In genomic region chr6:125274841-125275563, GRCm38 (mm10) we compare ENCODE assay signal across 8 mouse cellular contexts. TPM values are rescaled to one million over a fixed set of nuclear protein-coding genes. Genes with fewer than 3 reads are reported as not detected.
DNase-seq lines count a peak whose midpoint lies in the region; ATAC-seq and TF ChIP-seq lines count a peak whose summit lies in the region.

No protein-coding gene starts in this region.

- no peak for ATAC-seq in kidney, embryonic 14.5 days (ENCODE audit: low FRiP score, low TSS enrichment)
- ATAC-seq in CD4-positive, CD25-positive, alpha-beta regulatory T cell, adult 4 months, result peak; percentile 37
- no peak for ATAC-seq in liver, postnatal 0 days
- no peak for ATAC-seq in inflammation-experienced regulatory T-cells, adult 6 months

- no peak overlapping the region for H3K4me2 ChIP-seq in kidney, embryonic 14.5 days (replicated peaks; ENCODE audit: low read depth, low read length)
- no peak overlapping the region for H3K4me2 ChIP-seq in liver, postnatal 0 days (ENCODE audit: low read depth, low read length)

- H3K36me3 ChIP-seq in kidney, embryonic 14.5 days (ENCODE audit: control insufficient read depth, insufficient read depth, low read length), result no peaks in the 10 kb centered on the region
- no peaks in the 10 kb centered on the region for H3K36me3 ChIP-seq in liver, postnatal 0 days (replicated peaks; ENCODE audit: insufficient read depth, low read length)

- no peaks in the 10 kb centered on the region for H3K4me1 ChIP-seq in kidney, embryonic 14.5 days (ENCODE audit: control insufficient read depth, insufficient read depth, low read length)
- H3K4me1 ChIP-seq in liver, postnatal 0 days (ENCODE audit: insufficient read depth), result peaks cover 6% of the 10 kb centered on the region

- no peaks in the 10 kb centered on the region for H3K9me3 ChIP-seq in kidney, embryonic 14.5 days (ENCODE audit: control insufficient read depth, low read length)
- no peaks in the 10 kb centered on the region for H3K9me3 ChIP-seq in liver, postnatal 0 days (ENCODE audit: low read length)

- H3K27ac ChIP-seq in kidney, embryonic 14.5 days (ENCODE audit: low read depth, low read length), result no peak overlapping the region
- H3K27ac ChIP-seq in liver, postnatal 0 days (ENCODE audit: low read depth), result no peak overlapping the region

- peak; percentile 58 for DNase-seq in kidney, adult 11 months
- DNase-seq in 3T3-L1 (ENCODE audit: low read depth, low spot score), result peak; percentile 81
- peak; percentile 26 for DNase-seq in c-Kit-positive CD71-negative TER-119-negative erythroid progenitor cells, embryonic 14.5 days (ENCODE audit: low read depth)
- DNase-seq in liver, postnatal 0 days, result peak; percentile 44
- peak; percentile 55 for DNase-seq in thymus, postnatal 14 days

- TF ChIP-seq EP300 in liver, postnatal 0 days (IDR thresholded peaks at IDR 0.05; ENCODE audit: low read depth), result no peak

- 58% methylated on average over 15 of the region's 15 CpGs for WGBS in kidney, embryonic 14.5 days
- 58% methylated on average over 15 of the region's 15 CpGs for WGBS in liver, postnatal 0 days (ENCODE audit: insufficient replicate concordance)

- no peak overlapping the region for H3K4me3 ChIP-seq in kidney, embryonic 14.5 days (ENCODE audit: low read length)
- H3K4me3 ChIP-seq in liver, postnatal 0 days (ENCODE audit: low read depth, low read length), result no peak overlapping the region

- no peaks in the 10 kb centered on the region for H3K27me3 ChIP-seq in kidney, embryonic 14.5 days (ENCODE audit: control insufficient read depth, insufficient read depth, low read length)
- no peaks in the 10 kb centered on the region for H3K27me3 ChIP-seq in liver, postnatal 0 days (ENCODE audit: insufficient read depth, low read length)

- TF ChIP-seq CTCF in liver, postnatal 0 days (IDR thresholded peaks at IDR 0.05; ENCODE audit: low read depth), result peak; percentile 73

- H3K9ac ChIP-seq in kidney, embryonic 14.5 days (ENCODE audit: low read depth, low read length), result no peak overlapping the region
- no peak overlapping the region for H3K9ac ChIP-seq in liver, postnatal 0 days (replicated peaks)

RNA-seq across cellular contexts. Expression of gene Tuba3a, which starts 10.8 kb away (rescaled TPM):
- 0.29 TPM in 1 of 2 replicates, not detected in the other for polyA plus RNA-seq in kidney, embryonic 14.5 days (2014; fragmentation: Nextera tagmentation; extraction: Ambion mirVana)
- 1 to 10 TPM; 1.9 to 2.3 TPM for polyA plus RNA-seq in CD4-positive, CD25-positive, alpha-beta regulatory T cell, adult 4 months (2017; shearing (Covaris generic))
- polyA plus RNA-seq in liver, postnatal 0 days (2015; fragmentation: Nextera tagmentation; extraction: Ambion mirVana), result not detected in 2 replicates
- 1 to 10 TPM in 2 of 3 experiments, under 1 TPM in 1; 0.70 to 2.7 (median 2.6) TPM for polyA plus RNA-seq in inflammation-experienced regulatory T-cells, adult 6 months (2017; shearing (Covaris generic))

RNA-seq across cellular contexts. Expression of gene Cd27, which starts 38.2 kb away (rescaled TPM):
- polyA plus RNA-seq in kidney, embryonic 14.5 days (2014; fragmentation: Nextera tagmentation; extraction: Ambion mirVana), result 1.5 and 2.0 TPM in 2 replicates
- 100 to 1,000 TPM; 638 to 724 TPM for polyA plus RNA-seq in CD4-positive, CD25-positive, alpha-beta regulatory T cell, adult 4 months (2017; shearing (Covaris generic))
- 1.1 and 2.3 TPM in 2 replicates for polyA plus RNA-seq in liver, postnatal 0 days (2015; fragmentation: Nextera tagmentation; extraction: Ambion mirVana)
- 100 to 1,000 TPM; 258 to 621 (median 560) TPM for polyA plus RNA-seq in inflammation-experienced regulatory T-cells, adult 6 months (2017; shearing (Covaris generic))

RNA-seq across cellular contexts. Expression of gene Ltbr, which starts 38.7 kb away (rescaled TPM):
- polyA plus RNA-seq in kidney, embryonic 14.5 days (2014; fragmentation: Nextera tagmentation; extraction: Ambion mirVana), result 54.0 and 54.3 TPM in 2 replicates
- polyA plus RNA-seq in CD4-positive, CD25-positive, alpha-beta regulatory T cell, adult 4 months (2017; shearing (Covaris generic)), result under 1 TPM in 1 of 2 experiments, not detected in 1; 0.28 TPM
- polyA plus RNA-seq in liver, postnatal 0 days (2015; fragmentation: Nextera tagmentation; extraction: Ambion mirVana), result 31.8 TPM in 2 replicates
- under 1 TPM in 2 of 3 experiments, not detected in 1; 0.21 to 0.23 TPM for polyA plus RNA-seq in inflammation-experienced regulatory T-cells, adult 6 months (2017; shearing (Covaris generic))

RNA-seq across cellular contexts. Expression of gene Tapbpl, which starts 43.3 kb away (rescaled TPM):
- polyA plus RNA-seq in kidney, embryonic 14.5 days (2014; fragmentation: Nextera tagmentation; extraction: Ambion mirVana), result 2.0 and 4.5 TPM in 2 replicates
- polyA plus RNA-seq in CD4-positive, CD25-positive, alpha-beta regulatory T cell, adult 4 months (2017; shearing (Covaris generic)), result 100 to 1,000 TPM in 1 of 2 experiments, 10 to 100 TPM in 1; 88.2 to 156 TPM
- polyA plus RNA-seq in liver, postnatal 0 days (2015; fragmentation: Nextera tagmentation; extraction: Ambion mirVana), result 14.4 and 14.7 TPM in 2 replicates
- 10 to 100 TPM; 79.6 to 89.3 (median 88.6) TPM for polyA plus RNA-seq in inflammation-experienced regulatory T-cells, adult 6 months (2017; shearing (Covaris generic))

RNA-seq across cellular contexts. Expression of gene Scnn1a, which starts 45.5 kb away (rescaled TPM):
- 2.5 and 3.3 TPM in 2 replicates for polyA plus RNA-seq in kidney, embryonic 14.5 days (2014; fragmentation: Nextera tagmentation; extraction: Ambion mirVana)
- polyA plus RNA-seq in CD4-positive, CD25-positive, alpha-beta regulatory T cell, adult 4 months (2017; shearing (Covaris generic)), result not detected
- 0.76 and 1.1 TPM in 2 replicates for polyA plus RNA-seq in liver, postnatal 0 days (2015; fragmentation: Nextera tagmentation; extraction: Ambion mirVana)
- not detected for polyA plus RNA-seq in inflammation-experienced regulatory T-cells, adult 6 months (2017; shearing (Covaris generic))

Comparison
In these comparisons a context has a peak if more than half of its experiments do, and no peak if none do; other contexts are left out.
1. DNase-seq: peak in every context shown above with its lines; median percentile 81 in 3T3-L1; 58 in kidney, adult 11 months; 55 in thymus, postnatal 14 days; 44 in liver, postnatal 0 days; 26 in c-Kit-positive CD71-negative TER-119-negative erythroid progenitor cells, embryonic 14.5 days.
2. RNA of gene Cd27, which starts 38.2 kb away (polyA plus RNA-seq): 638 to 724 TPM in CD4-positive, CD25-positive, alpha-beta regulatory T cell, adult 4 months and 258 to 621 TPM in inflammation-experienced regulatory T-cells, adult 6 months; 1.1 to 2.3 TPM in liver, postnatal 0 days and 1.5 to 2.0 TPM in kidney, embryonic 14.5 days; every median in the first group is over 10 times any median in the second.
3. RNA of gene Ltbr, which starts 38.7 kb away (polyA plus RNA-seq): 54.0 to 54.3 TPM in kidney, embryonic 14.5 days and 31.8 TPM in liver, postnatal 0 days; 0.28 TPM in CD4-positive, CD25-positive, alpha-beta regulatory T cell, adult 4 months and 0.21 to 0.23 TPM in inflammation-experienced regulatory T-cells, adult 6 months; every median in the first group is over 10 times any median in the second.